Mouse (Mus musculus) ovary, postnatal 36 days (tissue): ENCODE measurements around the gene Kyat3.
"Not testable (repeated sequence)": the region's sequence is repeated elsewhere in the genome, so short reads cannot be mapped to it uniquely, and the experiment has no call there.

Source experiments
- DNase-seq: peaks from one replicate; pipeline ENCODE4 v3.0.0; 2022; ENCODE audit warnings: low spot score, mixed read lengths

The Kyat3 gene

DNA sequence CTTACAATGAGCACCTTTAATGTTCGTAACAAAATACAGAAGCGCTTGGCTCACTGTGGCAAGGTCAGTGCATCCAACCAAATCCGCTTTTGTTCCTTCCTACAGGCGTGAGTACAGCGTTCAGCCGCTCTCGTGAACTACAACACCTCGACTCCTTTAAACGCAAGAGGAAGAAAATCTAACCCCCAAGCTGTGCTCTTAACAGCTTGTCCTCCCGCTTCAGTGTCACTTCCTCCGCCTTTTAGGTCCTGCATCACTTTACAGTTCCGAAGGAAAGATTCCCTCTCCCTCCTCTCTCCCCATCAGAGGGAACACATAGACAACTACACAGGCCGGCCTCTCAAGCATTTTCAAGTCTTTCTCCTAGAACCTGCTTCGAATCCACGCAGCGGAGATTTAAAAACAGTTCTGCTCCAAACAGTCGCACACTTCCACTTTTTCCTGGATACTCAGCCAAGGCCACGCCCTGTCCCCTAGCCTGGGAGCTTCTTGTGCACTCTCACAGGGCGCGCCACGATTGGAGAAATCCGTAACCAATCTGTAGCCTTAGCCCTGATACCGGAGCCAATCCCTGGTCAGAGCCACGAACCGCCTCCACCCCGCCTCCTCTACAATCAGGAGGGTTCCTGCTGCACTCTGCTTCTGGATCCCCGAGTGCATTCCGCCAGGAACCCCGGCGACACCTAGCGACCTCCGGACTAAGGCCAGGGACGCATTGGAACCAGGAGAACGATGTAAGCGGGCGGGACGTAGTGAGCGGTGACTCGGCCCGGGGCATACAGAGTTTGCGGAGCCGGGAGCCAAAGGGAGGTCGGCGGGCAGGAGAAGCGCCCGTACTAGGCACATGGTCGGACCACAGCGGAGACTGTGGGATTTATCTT is at the start of gene Kyat3:
Gene Kyat3, plus strand, starts transcription at position 610 of the 881 bp plus-strand sequence.
- DNase-seq: peak; percentile 89

DNA sequence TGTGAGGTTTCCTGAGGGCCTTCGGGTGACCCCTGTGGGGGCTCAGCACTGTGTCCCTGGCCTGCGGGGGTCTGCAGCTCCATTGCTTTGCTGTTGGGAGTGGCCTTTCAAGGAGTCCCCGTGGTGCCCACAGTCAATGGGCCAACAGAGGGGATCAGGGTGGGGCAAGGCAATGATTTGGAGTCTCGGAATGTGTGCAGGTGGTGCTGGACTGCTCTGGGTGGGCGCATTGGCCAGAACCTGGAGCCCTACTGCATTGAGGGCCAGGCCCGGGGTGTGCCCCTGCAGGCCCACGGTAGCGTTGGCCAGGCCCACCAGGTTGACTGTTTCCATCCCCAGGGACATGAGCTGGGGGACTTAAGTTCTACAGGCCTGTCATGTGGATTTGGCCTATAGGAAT is 36.1 kb upstream of the Kyat3 start:
- DNase-seq: no peak

DNA sequence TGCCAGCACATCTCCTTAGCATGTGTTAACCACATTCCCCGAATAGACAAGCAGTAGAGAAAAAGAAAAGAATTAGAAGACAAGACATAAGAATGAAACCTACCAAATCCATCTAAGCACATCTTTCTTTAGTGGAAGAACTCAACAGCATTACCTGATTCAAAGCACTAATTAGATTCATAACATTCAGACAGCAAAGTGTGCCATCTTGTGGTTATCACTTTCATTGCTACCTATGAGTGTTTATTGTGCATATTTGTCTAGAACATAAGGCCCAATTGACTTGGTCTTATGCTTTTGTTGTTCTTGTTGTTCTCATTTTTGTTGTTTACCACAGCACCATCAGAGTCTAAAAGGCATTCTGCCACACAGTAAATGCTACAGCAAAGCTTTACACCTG is 26.2 kb upstream of the Kyat3 start:
- no peak for DNase-seq

DNA sequence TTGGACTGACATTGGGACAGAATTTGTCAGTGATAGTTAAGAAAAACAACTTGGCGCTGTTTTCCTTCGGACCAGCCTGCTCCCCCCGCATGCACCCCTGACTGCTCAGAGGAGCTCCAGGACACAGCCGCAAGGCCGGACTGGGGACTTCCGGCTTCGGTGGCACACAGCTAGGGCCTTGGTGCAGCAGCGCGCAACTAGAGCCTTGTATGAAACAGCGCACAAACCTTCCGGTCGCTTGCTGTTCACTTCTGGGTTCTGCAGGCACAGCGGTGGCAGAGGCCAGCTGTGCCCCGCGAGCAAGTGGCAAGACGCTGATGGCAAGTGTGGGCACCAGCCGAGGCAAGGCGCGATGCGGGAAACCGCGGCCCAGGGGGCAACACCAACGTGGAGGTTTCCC is 12.9 kb upstream of the Kyat3 start:
- no peak for DNase-seq

DNA sequence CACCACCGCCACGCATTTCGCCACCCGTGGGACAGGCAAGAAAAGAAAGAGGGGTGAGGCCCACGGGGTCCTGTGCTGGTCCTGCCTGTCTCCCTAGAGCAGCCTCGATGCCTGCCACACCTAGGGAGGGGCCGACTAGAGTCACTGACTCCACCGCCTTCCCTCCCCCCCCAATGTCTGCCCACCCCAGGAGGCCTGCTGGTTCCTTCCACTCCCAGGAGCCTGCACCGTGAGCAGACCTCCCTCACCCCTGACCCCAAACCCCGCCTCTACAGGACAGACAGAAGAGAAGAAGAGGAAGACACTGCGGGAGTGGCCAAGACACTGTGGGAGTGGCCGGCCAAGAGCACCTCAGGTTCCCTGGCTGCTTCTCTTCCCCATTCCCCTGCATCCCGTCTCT is 12.5 kb upstream of the Kyat3 start:
- DNase-seq: no peak

DNA sequence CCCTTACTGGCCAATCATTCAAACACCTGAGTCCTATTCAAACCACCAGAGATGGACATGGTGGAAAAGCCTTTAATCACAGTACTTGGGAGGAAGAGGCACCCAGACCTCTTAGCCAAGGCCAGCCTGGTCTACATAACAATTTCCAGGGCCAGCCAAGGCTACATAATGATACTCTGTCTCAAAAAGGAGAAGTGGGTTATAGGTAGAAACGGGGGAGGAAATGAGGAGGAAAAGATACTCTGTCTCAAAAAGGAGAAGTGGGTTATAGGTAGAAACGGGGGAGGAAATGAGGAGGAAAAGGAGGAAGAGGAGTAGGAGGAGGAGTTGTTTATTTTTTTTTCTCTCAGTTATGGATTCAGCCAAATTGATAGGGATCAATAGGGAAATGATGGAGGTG is 4.3 kb upstream of the Kyat3 start:
- DNase-seq: no peak

DNA sequence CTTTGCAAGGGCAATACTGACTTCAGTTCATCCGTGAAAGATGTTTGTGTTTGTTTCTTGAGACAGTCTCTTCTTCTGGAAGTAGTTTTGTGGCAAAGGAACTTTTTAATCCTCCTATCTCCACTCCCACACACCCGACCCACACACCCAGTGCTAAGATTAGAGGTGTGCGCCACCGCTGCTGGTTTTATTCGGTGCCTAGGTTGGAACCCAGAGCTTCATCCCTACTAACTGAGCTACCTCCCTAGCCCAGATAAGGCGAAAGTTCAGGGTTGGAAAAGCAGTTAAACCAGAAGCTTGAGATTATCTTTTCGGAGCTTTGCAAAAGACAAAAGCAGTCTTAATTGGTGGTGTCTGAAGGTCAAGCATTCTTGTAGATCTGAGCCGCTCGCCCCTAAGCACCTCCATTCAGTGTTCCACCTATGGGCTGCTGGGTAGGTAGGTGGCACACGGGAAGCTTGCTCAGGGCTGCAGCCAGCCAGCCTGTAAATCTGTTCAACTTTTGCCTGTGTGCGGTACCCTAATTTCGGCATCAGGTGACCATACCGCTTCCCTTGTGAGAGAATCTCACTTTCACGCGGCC is 647 bp downstream of the Kyat3 start:
- no peak for DNase-seq

DNA sequence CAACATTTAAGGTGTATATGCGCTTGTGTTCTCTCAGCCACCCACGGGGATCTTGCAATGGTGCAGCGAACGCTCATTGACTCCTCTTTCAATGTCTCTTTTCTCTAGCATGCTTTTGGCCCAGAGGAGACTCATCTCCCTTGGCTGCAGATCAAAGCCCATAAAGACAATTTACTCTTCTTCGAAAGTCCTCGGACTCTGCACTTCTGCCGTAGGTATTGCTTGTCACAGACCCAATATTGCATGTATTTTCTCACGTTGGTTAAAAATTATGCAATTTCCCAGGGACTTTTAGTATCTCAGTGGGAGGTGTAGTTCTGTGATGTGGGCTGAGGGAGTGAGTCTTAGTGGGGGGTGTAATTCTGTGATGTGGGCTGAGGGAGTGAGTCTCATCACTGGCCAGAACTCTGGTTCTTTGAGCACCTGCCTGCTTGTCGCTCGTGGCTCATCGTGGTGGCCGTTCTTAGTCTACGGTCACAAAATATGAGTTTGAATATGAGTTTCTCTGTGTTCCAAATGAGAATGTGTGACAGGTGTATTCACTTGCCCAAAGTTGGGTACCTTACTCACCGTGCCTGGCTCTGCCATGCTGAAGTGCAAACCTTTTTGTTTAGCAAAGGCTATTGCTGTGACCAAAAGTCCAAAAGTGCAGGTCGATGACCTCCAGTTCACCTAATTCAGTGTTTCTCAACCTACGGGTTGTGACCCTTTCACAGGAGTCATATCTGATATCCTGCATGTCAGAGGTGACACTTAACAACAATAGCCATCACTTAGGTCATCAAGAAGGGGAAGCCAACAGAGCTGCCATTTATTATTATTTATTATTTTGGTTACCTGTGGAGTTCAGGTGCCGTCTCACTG is 6.0 kb downstream of the Kyat3 start:
- DNase-seq: no peak

DNA sequence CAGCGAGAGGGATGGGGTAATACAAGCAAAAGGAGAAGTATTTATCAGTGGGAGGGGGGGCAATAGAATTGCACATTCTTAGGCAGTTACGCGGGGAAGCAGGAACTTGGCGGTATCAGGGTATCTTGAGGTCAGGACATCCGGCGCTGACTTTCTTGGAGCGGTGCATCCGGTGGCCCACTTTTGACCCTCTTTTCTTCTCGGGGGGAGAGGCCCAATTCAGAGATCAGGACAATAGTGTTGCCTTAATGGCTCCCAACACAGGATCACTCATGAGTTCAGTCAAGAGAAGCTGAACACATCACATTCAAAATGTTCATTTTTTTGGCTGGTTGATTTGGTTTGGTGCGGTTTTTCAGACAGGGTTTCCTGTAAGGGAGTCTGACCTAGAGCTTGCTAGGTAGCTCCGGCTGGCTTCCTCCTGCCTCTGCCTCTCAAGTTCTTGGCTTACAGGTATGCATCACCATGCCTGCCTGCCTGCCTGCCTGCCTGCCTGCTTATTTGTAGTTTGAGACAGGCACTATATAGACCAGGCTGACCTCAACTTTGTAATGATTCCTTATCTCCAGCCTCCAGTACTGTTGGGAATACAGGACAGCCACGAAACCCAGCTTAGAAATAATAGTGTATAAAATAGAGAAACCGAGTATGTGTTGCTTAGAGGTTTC is 7.5 kb downstream of the Kyat3 start:
- DNase-seq: not testable (repeated sequence)

DNA sequence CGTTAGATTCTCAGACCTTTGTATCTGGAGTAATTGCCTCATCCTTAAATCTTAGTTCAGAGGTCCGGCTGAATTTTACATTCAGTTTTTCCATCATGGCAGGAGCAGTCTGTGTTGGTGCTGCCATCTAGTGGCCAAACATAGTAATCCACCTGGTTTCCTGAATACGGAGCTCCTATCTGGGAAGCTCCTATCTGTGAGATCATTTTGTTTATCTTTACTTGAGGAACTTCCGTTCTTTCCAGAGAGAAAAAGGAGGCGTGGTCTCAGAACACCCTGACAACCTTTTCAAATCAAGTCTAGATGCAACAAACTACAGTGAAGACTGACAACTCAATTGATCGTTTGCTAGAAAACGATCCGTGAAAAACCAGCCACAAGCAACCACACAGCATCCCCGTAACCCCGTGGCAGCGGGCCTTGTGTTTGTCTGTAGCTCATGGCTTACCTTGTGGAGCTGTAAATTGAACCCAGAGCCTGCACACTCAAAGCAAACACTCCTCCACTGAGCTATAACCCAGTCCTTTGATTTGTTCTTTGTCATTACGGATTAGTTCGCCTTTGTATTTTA is 8.1 kb downstream of the Kyat3 start:
- DNase-seq: peak; percentile 39

DNA sequence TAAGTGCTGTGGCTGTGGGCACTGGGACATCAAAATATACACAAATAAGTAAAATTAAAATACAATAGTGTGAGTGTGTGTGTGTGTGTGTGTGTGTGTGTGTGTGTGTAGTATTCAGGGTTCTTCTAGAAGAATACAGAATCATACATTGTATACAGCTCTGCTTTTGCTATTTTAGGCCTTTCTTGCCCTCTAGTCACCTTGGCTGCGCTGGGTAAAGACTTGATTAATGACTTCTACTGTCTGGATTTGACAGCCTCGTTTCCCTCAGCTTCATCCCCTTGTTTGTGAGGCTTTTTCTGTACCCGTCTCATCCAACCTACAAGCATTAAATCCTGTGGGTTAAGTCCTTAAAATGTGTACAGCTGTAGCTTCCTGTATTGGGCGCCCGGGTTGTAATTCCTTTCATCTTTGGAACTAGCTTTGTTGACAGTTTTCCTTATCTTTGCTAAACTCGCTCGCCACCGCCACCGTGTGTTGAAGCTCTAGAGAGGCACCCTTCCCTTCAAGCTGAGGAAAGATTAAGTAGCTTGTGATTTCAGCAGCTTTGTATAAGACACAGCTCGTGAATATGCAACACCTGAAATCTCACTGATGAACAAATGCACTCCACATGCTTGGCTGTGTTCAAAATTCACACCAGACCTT is 9.6 kb downstream of the Kyat3 start:
- peak; percentile 66 for DNase-seq

DNA sequence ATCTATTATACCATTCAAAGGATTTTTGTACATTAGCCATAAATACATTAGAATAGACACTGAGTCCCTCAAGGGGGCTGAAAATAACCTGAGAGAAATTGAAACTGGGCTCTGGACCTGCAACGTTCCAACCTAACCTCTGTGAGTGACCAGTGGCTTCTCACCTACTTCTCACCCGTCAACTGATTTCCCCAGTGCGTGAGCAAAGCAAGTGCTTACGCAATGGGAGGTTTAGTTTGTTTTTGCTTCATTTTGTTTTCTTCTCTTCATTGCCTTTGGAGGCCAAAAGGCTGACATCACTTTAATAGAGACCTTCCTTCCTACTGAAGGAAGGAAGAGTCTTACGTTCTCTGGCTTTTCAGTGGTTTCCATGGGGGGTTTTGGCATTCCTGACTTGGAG is 10.5 kb downstream of the Kyat3 start:
- no peak for DNase-seq

DNA sequence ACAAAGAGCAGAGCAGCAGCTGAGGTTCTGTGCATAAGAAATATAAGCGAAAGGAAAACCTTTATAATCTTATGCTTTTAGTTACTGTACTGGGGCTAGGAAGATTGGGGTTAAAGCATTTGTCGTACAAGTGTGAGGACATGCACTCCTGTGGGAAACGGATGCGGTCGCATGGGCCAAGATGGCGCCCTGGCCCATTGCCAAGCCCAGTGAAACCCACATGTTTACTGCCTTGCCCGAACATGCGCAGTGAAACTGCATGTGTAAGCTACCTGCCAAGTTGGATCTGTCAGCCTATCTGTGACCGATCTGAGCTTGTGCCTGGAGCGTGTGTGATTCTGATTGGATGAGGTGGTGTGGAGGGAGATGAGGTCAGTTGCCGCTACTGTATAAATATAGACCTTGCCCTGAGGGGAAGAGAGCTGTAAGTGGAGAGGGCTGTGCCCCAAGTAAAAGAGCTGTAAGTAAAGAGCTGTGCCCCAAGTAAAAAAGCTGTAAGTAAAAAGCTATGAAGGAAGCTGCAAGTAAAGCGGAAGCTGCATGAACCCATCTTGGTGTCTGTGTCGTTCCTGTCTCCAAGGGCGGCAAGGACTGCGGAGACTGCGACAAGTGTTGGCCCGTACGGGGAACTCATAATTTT is 11.7 kb downstream of the Kyat3 start:
- not testable (repeated sequence) for DNase-seq

DNA sequence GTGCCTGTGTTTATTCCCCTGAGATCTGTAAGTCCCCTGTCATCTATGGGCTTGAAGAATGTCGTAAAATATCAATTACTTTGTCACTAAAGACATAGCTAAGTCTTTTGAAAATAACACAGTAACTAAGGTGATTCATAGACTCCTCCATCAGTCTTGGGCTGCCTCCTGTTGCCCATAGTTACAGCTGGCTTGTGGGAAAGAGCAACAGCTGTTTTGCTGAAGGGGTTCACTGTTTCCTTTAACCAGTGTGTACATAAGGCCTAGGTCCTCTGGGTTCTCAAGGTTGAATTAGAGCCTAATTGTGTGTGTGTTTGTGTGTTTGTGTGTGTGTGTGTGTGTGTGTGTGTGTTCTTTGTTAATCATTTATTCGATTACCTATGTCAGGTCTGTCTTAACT is 24.6 kb downstream of the Kyat3 start:
- DNase-seq: no peak

DNA sequence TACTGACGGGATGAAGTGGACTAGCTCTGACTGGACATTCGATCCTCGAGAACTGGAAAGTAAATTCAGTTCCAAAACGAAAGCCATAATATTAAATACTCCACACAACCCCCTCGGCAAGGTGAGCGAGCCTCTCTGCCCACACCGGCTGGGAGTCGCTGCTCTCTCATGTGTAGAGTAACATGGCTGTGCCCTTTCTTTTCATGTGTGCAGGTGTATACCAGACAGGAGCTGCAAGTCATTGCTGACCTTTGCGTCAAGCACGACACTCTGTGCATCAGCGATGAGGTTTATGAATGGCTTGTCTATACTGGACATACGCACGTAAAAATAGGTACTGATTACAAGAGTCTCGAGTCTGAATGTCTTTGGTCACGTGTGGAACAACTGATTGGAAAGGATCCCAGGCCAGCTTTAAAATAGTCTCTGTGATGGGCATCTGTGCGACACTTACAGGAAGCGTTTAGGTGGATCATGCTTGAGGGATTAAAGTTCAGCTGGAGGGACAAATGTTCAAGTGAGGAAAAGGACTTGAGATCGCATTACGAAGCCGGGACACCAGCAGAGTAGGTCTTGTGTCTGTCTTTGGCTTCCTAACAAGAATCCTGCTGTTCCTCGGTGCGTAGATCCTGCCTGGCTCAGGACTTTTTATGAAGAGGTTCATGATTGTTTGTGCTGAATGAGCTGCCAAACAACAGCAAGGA is 25.3 kb downstream of the Kyat3 start:
- no peak for DNase-seq

DNA sequence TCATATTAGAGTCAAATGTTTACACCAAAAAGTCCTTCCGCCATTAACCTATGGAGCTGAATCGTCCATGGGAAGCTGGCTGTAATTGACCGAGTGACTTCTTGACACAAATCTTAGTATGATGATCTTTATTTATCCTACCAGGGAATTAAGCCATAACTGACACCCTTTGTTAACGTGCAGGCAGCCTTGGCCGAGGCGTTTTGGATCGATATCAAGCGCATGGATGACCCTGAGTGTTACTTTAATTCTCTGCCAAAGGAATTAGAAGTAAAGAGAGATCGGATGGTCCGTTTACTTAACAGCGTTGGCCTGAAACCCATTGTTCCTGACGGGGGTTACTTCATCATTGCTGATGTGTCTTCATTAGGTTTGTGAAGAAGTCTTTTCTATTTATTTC is 33.4 kb downstream of the Kyat3 start:
- DNase-seq: no peak

DNA sequence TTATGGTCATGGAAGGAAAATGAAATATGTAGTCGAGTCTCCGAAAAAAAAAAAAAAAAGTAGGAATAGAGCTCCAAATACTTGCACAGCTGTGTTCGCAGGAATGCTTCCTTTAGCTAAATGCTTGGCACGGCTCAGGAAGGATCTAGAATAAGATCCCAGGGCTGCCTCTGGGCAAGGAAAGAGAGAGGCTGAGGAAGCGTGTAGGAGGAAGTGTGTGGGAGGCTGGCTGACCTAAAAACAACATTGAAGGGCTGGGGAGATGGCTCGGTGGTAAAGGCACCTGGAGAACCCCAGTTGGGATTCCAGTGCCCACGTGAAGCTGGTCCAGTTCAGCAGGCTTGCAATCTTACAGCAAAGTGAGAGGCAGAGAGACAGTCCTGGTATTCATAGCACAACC is 40.0 kb downstream of the Kyat3 start:
- no peak for DNase-seq

DNA sequence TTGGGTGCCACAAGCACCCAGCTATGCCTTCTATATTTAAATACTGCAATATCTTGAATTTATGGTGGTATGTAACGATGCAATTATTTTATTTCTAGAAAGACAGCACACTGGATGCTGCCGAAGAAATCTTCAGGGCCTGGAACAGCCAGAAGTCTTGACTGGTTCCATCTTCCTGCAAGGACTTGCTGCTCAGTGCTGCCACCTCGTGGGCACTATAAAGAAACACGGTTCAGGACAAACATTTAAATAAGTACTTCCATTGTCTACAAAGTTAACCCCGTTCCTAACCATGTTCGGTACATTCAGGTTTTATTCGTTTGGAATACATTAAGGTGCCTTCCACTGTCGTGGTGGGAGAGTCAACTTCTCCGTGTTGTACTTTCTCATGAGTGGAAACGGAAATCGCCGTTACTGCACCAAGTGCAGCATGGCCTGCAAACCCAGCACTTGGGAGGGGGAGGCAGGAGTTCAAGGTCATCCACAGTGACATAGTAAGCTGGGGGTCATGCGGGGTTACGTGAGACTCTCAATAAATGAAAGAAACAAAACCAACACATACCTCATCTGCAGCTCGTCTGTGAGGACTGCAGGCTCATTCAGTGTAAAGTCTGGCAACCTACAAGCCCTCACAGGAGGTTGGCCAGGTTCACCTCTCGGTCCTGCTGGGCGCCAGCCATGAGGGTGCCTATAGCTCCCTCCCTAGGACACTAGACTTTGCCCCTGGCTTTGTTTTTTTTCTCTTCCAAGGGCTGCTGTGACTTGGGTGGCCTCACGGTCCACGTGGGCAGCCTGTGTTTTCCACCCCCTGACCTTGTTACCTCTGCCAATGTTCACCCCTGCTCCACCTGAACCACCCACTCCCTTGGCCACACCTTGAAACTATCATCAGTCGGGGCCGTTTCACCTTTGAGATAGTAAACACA is 43.4 kb downstream of the Kyat3 start:
- DNase-seq: peak; percentile 21

DNA sequence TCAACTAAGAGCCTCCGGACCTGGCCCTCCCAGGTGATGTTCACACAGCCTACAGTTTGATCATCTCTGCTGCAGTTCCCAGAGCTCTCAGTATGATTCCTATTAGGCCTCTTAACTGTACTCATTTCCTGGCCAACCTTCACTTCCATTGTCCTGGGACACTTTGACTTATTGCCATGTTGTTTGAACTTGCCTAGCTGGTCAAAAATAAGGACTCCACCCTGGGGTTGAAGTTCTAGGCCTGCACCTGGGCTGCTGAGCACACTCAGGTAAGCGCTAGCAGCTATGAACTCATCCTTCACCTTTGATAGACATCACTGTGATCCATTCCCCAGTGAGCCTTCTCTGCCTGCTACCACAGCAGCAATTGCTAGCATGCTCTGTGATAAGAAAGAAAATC is 44.2 kb downstream of the Kyat3 start:
- no peak for DNase-seq
